Mouse (Mus musculus) thymus, adult 2 months (tissue): Measurements from ENCODE around the gene Espnl.

Experiments used
- CTCF ChIP-seq: fragments of 200-500 bp; IDR thresholded peaks from 2 replicates; pipeline ENCODE4 v1.5.1; 2012; ENCODE audit warnings: mild to moderate bottlenecking, control low read depth, low read length, moderate library complexity, borderline replicate concordance; ENCODE audit not compliant: control insufficient read depth, poor library complexity, insufficient read depth; ENCODE audit errors: extremely low read depth
- POLR2A ChIP-seq: fragments of 200-500 bp; IDR thresholded peaks from 2 replicates; pipeline ENCODE4 v1.6.1; 2012; ENCODE audit warnings: mild to moderate bottlenecking, low read length, control low read depth, moderate library complexity; ENCODE audit not compliant: control insufficient read depth, poor library complexity, insufficient read depth; ENCODE audit errors: extremely low read depth

- TF ChIP-seq POLR2A (no peak), CTCF (no peak)
These were observed 29.0 kb downstream of the Espnl start, which contains the start of gene Klhl30 for GRCm38 (mm10) chr1:91350841-91351240.
